30 mouse cellular contexts compared by ENCODE assay signal in genomic region chr9:98285606-98286301, GRCm38 (mm10). TPM values are rescaled to one million over a fixed set of nuclear protein-coding genes. Genes with fewer than 3 reads are reported as not detected.
A peak's percentile ranks its signal among the peaks of the same experiment; 100 is the strongest.
DNase-seq lines count a peak whose midpoint lies in the region; ATAC-seq and TF ChIP-seq lines count a peak whose summit lies in the region.
"Had no signal": no experiment of that assay in that cellular context is flagged by ENCODE, and none has a peak within 500 bp of the region (broad histone marks: within the 10 kb centered on the region; RNA-seq: fewer than 3 reads in every experiment).

No protein-coding gene starts in this region.

- 0 out of 2 replicates have a peak, but pooled peaks have one; percentile 30 for ATAC-seq in hindbrain, embryonic 16.5 days
- ATAC-seq in hindbrain, embryonic 11.5 days (ENCODE audit: low FRiP score), result no peak
- ATAC-seq: forebrain, embryonic 16.5 days; intestine, embryonic 16.5 days; lung, postnatal 0 days had no signal

- peak; percentile 11 to 20 for DNase-seq in cerebellum, adult 2 months
- DNase-seq in cerebellum, postnatal 4 days (ENCODE audit: low spot score in 2 of 2), result no peak
- DNase-seq in hindbrain, embryonic 11.5 days (ENCODE audit: low spot score), result no peak
- peak; percentile 20 to 39 for DNase-seq in layer of hippocampus, postnatal 14 days (ENCODE audit: low spot score in 2 of 2)
- no peak for DNase-seq in layer of hippocampus, adult 18-20 months (ENCODE audit: low spot score in 2 of 2)
- peak; percentile 11 to 12 for DNase-seq in layer of hippocampus, postnatal 36 days
- DNase-seq: adrenal gland, adult 8-10 months; gastrocnemius, postnatal 10 days; heart, postnatal 10 days; kidney, adult 8-10 months; kidney, postnatal 10 days; liver, embryonic 13.5 days; lung, adult 18-20 months; lung, postnatal 4 days; right cerebral cortex, adult 18-20 months; thymus, adult 2 months; thymus, postnatal 36 days had no signal

- no peak for TF ChIP-seq CTCF in cerebellum, adult 2 months (IDR thresholded peaks at IDR 0.05; ENCODE audit: borderline replicate concordance, insufficient read depth, low read depth, low read length)

- H3K4me2 ChIP-seq in hindbrain, embryonic 16.5 days (ENCODE audit: low read length), result no peak overlapping the region
- no peak overlapping the region for H3K4me2 ChIP-seq in hindbrain, embryonic 11.5 days (replicated peaks; ENCODE audit: low read depth, low read length)
- H3K4me2 ChIP-seq: heart, embryonic 13.5 days; limb, embryonic 15.5 days; liver, embryonic 13.5 days; midbrain, embryonic 12.5 days; neural tube, embryonic 12.5 days had no signal

- no peaks in the 10 kb centered on the region for H3K36me3 ChIP-seq in hindbrain, embryonic 16.5 days (ENCODE audit: control insufficient read depth, insufficient read depth, low read length)
- no peaks in the 10 kb centered on the region for H3K36me3 ChIP-seq in hindbrain, embryonic 11.5 days (ENCODE audit: control insufficient read depth, insufficient read depth, low read length)
- H3K36me3 ChIP-seq: G1E; heart, embryonic 13.5 days; limb, embryonic 10.5 days; limb, embryonic 15.5 days; liver, embryonic 13.5 days; midbrain, embryonic 12.5 days; neural tube, embryonic 12.5 days had no signal

- no peak overlapping the region for H3K27ac ChIP-seq in cerebellum, adult 2 months (ENCODE audit: insufficient read depth, low read length)
- no peak overlapping the region for H3K27ac ChIP-seq in hindbrain, embryonic 16.5 days (ENCODE audit: low read depth, low read length)
- H3K27ac ChIP-seq in hindbrain, embryonic 11.5 days (ENCODE audit: low read depth, low read length), result no peak overlapping the region
- H3K27ac ChIP-seq: heart, embryonic 13.5 days; limb, embryonic 10.5 days; limb, embryonic 15.5 days; liver, embryonic 13.5 days; midbrain, embryonic 12.5 days; neural tube, embryonic 12.5 days had no signal

- no peaks in the 10 kb centered on the region for H3K27me3 ChIP-seq in cerebellum, adult 2 months (ENCODE audit: control insufficient read depth, insufficient read depth, low read length)
- H3K27me3 ChIP-seq in hindbrain, embryonic 16.5 days (replicated peaks; ENCODE audit: control insufficient read depth, insufficient read depth, low read length), result no peaks in the 10 kb centered on the region
- H3K27me3 ChIP-seq in hindbrain, embryonic 11.5 days (ENCODE audit: control insufficient read depth, insufficient read depth, low read length), result no peaks in the 10 kb centered on the region
- H3K27me3 ChIP-seq: heart, embryonic 13.5 days; limb, embryonic 15.5 days; midbrain, embryonic 12.5 days; neural tube, embryonic 12.5 days had no signal

- no peaks in the 10 kb centered on the region for H3K4me1 ChIP-seq in cerebellum, adult 2 months (ENCODE audit: control insufficient read depth, insufficient read depth, low read length)
- no peaks in the 10 kb centered on the region for H3K4me1 ChIP-seq in hindbrain, embryonic 16.5 days (ENCODE audit: control insufficient read depth, insufficient read depth, low read depth, low read length)
- H3K4me1 ChIP-seq in hindbrain, embryonic 11.5 days (replicated peaks; ENCODE audit: control insufficient read depth, insufficient read depth, low read length), result no peaks in the 10 kb centered on the region
- H3K4me1 ChIP-seq: heart, embryonic 13.5 days; limb, embryonic 10.5 days; limb, embryonic 15.5 days; liver, embryonic 13.5 days; megakaryocyte, embryonic 14.5 days; midbrain, embryonic 12.5 days; neural tube, embryonic 12.5 days had no signal

- H3K9me3 ChIP-seq in hindbrain, embryonic 16.5 days (ENCODE audit: control insufficient read depth, low read length), result no peaks in the 10 kb centered on the region
- no peaks in the 10 kb centered on the region for H3K9me3 ChIP-seq in hindbrain, embryonic 11.5 days (ENCODE audit: control insufficient read depth, low read length)
- H3K9me3 ChIP-seq: G1E; heart, embryonic 13.5 days; limb, embryonic 10.5 days; limb, embryonic 15.5 days; liver, embryonic 13.5 days; megakaryocyte, embryonic 14.5 days; midbrain, embryonic 12.5 days; neural tube, embryonic 12.5 days had no signal

- H3K9ac ChIP-seq in hindbrain, embryonic 16.5 days (ENCODE audit: low read depth, low read length), result no peak overlapping the region
- H3K9ac ChIP-seq in hindbrain, embryonic 11.5 days (ENCODE audit: low read depth, low read length), result no peak overlapping the region
- H3K9ac ChIP-seq: heart, embryonic 13.5 days; limb, embryonic 15.5 days; liver, embryonic 13.5 days; midbrain, embryonic 12.5 days; neural tube, embryonic 12.5 days had no signal

- no peak for TF ChIP-seq POLR2A in cerebellum, adult 2 months (IDR thresholded peaks at IDR 0.05; ENCODE audit: borderline replicate concordance, insufficient read depth, low read length)

- WGBS in cerebellum, adult 2 months, result 20% methylated on average over 9 of the region's 9 CpGs
- 77% methylated on average over 9 of the region's 9 CpGs for WGBS in hindbrain, embryonic 16.5 days
- WGBS in hindbrain, embryonic 11.5 days, result 82% methylated on average over 9 of the region's 9 CpGs

- no peak overlapping the region for H3K4me3 ChIP-seq in cerebellum, adult 2 months (replicated peaks; ENCODE audit: insufficient read depth, low read depth, low read length)
- no peak overlapping the region for H3K4me3 ChIP-seq in hindbrain, embryonic 16.5 days (ENCODE audit: low read length)
- no peak overlapping the region for H3K4me3 ChIP-seq in hindbrain, embryonic 11.5 days (ENCODE audit: low read depth, low read length)
- H3K4me3 ChIP-seq: erythroblast, embryonic 14.5 days; heart, embryonic 13.5 days; limb, embryonic 10.5 days; limb, embryonic 15.5 days; liver, embryonic 13.5 days; megakaryocyte, embryonic 14.5 days; midbrain, embryonic 12.5 days; myocyte; neural tube, embryonic 12.5 days had no signal

RNA-seq across cellular contexts. Expression of gene Nmnat3, which starts 1.5 kb away (rescaled TPM):
- polyA plus RNA-seq in cerebellum, adult 2 months (2012; rRNA removed), result 1.7 and 2.3 TPM in 2 replicates
- polyA plus RNA-seq in hindbrain, embryonic 16.5 days (2015; fragmentation: Nextera tagmentation; extraction: Ambion mirVana), result 1.2 and 1.6 TPM in 2 replicates
- polyA plus RNA-seq in hindbrain, embryonic 11.5 days (2014; fragmentation: Nextera tagmentation; extraction: Ambion mirVana), result 2.0 and 3.2 TPM in 2 replicates
- under 1 TPM; 0.90 to 0.98 TPM for total RNA-seq in layer of hippocampus, postnatal 14 days (2021)
- total RNA-seq in layer of hippocampus, adult 18-20 months (2021), result 1 to 10 TPM; 1.4 to 1.6 TPM
- total RNA-seq in layer of hippocampus, postnatal 36 days (2021), result 1 to 10 TPM; 1.1 to 1.6 TPM

Comparison
In these comparisons a context has a peak if more than half of its experiments do, and no peak if none do; other contexts are left out.
1. DNase-seq: peak in cerebellum, adult 2 months (2 of 2), layer of hippocampus, postnatal 14 days (2 of 2) and layer of hippocampus, postnatal 36 days (2 of 2); none in cerebellum, postnatal 4 days (0 of 2), hindbrain, embryonic 11.5 days (single experiment) and layer of hippocampus, adult 18-20 months (0 of 2).